Mouse (Mus musculus): ENCODE measurements around the gene Pomt1.

Gene Pomt1

DNA sequence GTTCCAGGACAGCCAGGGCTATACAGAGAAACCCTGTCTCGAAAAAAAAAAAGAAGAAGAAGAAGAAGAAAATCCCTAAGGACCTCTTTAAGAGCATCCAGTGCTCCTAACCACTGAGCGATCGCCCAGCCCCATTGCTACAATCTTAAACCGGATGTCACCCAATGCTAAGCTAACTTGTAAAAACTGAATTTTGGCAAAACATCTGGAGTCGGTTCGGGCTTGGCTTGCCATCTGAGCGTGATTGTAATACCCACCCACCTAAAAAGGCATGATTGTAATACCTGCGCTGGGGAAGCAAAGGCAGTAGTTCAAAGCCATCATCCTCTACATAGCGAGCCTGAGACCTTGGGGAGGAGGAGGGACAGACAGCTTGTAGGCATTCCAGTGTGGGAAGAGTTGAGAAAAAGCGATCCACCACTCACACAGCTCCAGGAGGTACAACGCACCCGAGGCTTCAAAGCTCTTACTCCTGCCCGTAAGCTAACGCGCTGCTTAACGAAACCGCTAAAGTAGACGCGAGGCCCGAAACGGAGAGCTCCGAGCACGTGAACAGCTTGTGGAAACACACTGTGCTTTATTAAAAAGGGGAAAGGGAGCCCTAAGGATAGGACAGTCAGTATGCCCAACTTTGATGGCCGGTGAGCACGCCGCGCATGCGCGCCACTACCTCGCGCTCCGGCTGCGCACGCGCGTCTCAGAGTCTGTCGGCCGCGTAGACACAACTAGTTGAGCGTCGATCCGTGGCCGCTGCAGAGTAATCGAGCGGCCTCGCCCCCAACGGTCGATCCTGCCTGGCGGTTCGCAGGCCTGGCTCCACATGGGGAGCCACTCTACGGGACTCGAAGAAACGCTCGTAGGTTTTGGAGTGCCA, at the start of gene Pomt1:
Pomt1 (plus strand) TSS at position 705 of the 874 bp plus-strand sequence.
- in situ Hi-C loops (cut with MboI, MseI) = no loop called here

DNA sequence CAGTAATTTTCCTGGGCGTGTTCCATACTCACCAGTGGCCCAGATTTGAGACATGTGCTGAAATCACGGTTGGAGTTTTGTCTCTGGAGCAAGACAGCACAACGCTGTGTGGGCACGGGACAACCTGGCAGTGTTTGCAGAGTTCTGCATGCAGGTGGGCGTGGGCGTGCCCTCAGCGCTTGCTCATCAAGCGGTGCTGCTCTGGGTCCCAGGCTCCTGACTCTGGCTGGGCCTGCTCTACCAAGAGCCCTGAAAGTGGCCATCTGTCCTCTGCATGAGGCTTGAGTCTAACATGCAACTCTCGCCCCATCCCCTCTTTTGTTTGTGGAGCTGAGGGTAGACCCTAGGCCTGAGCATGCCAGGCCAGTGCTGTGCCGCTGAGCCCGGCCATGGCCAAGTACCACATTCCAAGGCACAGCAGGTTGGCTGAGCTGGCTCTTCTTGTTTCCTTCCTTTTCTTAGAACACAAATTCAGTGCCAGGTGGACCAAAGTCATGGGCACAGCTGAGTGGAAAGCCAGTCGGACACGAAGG, 49.3 kb upstream of the Pomt1 start:
- in situ Hi-C loops (cut with MboI, MseI) = no loop called here

DNA sequence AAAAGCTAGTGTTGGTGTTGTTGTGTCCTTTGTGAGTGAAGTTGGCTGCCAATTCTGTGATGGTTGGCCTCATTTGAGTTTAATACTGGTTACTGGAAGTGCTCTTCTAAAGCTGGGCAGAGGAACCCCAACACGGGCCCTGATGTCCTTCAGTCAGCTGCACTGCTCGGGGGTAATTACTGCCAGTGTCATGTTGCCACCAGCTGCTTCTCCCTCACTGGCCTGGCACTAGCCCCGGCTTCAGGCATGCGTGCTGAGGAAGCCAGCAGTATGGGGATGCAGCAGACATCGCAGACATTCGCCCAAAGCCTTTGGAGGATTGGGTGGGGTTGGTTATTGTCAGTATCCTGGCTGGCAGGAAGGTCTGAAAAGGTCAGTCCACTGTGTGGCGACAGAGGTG, 48.7 kb upstream of the Pomt1 start:
- in situ Hi-C loops (cut with MboI, MseI) = no loop called here

DNA sequence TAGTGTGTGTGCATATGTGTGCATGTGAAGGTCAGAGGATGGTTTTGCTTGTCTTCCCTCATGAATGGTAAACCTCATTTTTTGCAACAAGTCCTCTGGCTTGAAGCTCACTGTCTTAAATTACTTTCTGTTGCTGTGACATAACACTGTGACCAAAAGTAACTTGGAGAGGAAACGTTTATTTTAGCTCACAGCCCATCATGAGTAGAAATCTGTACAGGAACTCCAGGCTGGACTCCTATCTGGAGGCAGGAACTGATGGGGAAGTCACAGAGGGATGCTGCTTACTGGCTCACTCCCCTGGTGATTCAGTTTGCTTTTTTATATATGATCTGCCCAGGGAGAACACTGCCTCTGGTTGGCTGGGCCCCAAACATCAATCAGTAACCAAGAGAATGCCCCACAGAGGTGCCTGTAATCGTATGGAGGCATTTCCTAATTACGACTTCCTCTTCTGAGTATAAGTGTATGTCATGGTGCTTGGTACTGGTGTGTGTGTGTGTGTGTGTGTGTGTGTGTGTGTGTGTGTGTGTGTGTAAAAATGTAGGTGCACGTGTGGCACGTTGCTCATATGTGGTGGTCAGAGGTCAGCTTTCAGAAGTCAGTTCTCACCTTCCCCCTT, 47.2 kb upstream of the Pomt1 start:
- in situ Hi-C loops (cut with MboI, MseI) = no loop called here

DNA sequence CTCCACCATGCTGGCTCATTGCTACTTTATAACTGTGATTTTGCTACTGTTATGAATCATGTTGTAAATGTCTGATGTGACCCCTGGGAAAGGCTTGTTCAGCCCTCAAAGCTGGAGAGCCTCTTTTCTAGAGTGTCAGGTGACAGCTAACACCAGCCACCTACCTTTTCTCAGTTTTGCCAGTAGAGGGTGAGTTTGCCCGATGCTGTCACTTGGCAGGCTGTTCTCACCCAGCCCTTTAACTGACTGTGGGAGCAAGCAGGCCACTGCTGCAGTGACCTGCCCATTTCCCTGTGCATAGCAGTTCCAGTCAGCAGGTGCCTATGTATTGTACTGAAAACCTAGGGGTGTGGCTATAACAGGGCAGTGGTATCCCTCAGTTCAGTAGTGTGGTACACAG, 45.8 kb upstream of the Pomt1 start:
- in situ Hi-C loops (cut with MboI, MseI) = loop anchor here in 1 of 2 experiments (5.0 kb wide), 1 partner anchor 58 kb away; no protein-coding TSS in a partner anchor

DNA sequence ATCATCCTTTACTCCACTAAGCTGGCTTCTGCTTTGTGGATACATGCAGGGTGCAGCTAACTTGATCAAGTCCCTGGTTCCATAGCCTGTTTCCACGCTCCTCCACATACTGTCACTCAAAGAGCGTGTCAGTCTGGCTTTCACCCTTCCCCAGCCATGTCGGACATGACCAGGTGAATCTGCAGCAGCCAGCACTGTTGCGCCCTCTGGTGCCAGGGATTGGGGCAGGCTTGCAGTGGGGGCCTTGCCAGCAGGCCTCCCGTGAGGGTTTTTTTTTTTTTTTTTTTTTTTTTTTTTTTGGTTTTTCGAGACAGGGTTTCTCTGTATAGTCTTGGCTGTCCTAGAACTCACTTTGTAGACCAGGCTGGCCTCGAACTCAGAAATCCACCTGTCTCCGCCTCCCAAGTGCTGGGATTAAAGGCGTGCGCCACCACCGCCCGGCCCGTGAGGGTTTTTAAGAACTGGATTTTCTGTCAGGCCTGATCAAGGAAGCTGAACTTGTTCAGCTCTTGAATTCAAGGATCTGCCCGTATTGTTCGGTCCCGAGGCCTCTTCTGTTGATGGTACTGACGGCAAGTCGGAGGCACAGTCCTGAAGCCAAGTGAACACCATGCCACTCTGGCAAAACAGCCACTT, 44.4 kb upstream of the Pomt1 start:
- in situ Hi-C loops (cut with MboI, MseI) = loop anchor here in 1 of 2 experiments (5.0 kb wide), 1 partner anchor 60 kb away; no protein-coding TSS in a partner anchor

DNA sequence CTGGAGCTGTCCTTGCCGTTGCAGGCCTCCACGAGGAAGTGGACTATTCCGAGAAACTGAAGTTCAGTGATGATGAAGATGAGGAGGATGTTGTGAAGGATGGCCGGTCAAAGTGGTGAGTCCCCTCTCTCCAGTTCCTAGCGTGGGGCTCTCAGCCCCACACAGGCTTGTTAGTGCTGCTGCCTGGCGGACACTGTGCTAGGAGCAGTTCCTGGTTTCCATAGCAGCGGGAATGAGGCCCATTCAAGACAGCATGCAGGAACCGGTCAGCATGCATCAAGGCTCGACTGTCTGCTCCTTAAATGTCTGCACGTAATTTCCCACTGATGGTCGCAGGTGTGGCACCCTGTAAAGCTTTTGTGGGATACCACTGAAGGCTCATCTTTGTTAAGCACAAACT, 37.4 kb upstream of the Pomt1 start:
- in situ Hi-C loops (cut with MboI, MseI) = no loop called here

DNA sequence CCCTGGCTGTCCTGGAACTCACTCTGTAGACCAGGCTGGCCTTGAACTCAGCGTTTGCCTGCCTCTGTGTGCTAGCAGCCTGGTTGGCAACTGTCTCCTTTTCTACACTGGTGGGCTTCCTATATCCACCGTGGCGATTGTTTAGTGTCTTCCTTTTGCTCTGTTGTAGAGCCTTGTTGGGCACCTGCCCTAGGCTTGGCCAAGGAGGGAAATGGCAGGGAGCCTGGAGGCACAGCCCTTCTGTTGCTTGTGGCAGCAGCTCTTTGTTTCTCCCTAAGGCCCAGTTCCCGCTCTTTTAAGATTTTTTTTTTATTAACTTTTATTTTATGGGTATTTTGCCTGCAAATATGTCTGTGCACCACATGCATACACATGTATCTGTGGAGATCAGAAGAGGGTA, 36.4 kb upstream of the Pomt1 start:
- in situ Hi-C loops (cut with MboI, MseI) = loop anchor here in 1 of 2 experiments (10.0 kb wide), 1 partner anchor 1875 kb away; no protein-coding TSS in a partner anchor

DNA sequence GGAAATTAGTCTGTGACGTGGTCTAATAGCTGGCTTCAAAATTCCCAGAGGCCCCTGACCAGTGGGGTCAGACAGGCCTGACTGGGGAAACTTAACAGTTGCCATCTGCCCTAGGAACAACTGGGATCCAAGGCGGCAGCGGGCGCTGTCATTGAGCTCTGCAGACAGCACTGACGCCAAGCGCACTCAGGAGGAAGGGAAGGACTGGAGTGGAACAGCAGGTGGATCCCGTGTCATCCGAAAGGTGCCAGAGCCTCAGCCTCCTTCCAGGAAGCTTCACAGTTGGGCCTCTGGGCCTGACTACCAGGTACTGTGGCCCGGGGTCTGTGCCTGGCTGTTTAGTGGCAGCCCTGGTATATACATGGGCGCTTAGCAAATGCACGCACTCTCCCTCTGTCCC, 35.7 kb upstream of the Pomt1 start:
- in situ Hi-C loops (cut with MboI, MseI) = loop anchor here in 1 of 2 experiments (10.0 kb wide), 1 partner anchor 1876 kb away; no protein-coding TSS in a partner anchor

DNA sequence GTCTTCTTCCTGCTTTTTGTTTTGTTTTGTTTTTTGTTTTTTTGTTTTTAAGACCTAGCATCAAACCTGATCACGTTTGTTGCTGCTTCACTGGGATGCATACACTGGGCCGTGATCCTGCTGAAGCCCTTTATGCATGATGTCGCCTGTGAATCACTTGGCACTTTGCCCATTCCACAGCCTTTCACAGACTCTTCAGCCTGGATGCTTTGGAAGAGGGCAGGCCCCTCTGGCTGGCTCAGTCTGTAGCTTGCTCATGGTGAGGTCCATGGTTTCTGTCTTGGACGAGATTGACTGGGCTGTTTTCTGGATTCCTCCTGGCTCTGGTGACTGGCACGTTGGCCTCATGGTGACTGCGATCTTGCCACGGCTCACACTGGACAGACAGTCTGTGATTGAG, 34.9 kb upstream of the Pomt1 start:
- in situ Hi-C loops (cut with MboI, MseI) = loop anchor here in 1 of 2 experiments (10.0 kb wide), 1 partner anchor 1877 kb away; no protein-coding TSS in a partner anchor

DNA sequence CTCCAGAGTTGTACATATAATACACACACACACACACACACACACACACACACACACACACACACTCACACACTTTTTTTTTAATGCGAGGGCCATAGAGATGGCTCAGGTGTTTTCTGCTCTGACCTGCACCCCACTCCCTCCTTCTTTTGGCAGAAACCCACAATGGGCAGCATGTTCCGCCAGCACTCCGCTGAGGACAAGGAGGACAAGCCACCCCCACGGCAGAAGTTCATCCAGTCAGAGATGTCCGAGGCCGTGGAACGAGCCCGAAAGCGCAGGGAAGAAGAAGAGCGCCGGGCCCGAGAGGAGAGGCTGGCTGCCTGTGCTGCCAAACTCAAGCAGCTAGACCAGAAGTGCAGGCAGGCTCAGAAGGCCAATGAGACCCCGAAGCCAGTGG, 32.5 kb upstream of the Pomt1 start:
- in situ Hi-C loops (cut with MboI, MseI) = loop anchor here in 1 of 2 experiments (10.0 kb wide), 1 partner anchor 1879 kb away; no protein-coding TSS in a partner anchor

DNA sequence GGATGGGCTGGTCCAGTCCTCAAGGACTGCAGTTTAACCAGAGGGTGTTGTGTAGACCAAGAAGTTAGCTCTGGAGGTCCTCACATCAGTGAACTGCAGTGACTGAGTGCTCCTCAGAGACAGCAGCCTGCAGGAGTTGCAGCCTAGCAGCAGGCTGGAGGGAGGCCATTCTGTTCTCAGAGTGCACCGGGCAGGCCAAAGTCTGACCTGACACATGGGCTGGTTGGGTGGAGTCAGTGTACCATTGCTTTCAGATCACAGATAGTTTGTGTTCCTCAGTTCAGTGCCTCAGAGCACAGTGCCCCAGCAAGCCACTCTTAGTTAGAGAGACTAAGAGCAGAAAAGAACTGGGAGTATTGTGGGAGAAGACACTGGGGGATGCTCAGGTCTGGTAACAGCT, 28.7 kb upstream of the Pomt1 start:
- in situ Hi-C loops (cut with MboI, MseI) = loop anchor here in 1 of 2 experiments (10.0 kb wide), 1 partner anchor 1883 kb away; no protein-coding TSS in a partner anchor

DNA sequence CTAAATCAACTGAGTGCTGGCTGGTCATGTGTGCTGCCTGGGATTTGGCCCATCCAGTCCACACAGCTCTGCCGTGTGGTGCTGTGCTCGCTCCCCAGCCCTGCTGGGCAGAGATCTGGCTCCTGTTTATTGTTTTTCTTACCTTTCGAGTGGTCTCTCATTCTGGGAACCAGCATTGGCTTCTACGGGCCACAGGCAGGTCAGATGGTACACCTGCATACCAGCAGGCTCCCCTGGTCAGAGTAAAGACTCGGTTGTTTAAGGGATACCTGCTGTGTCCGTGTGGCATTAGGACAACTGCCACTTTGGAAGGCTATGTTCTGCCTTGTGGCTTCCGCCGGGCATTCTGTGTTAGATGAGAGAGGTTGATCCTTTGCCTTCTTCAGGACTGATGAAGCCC, 24.7 kb upstream of the Pomt1 start:
- in situ Hi-C loops (cut with MboI, MseI) = loop anchor here in 1 of 2 experiments (5.0 kb wide), 1 partner anchor 194 kb away; no protein-coding TSS in a partner anchor

DNA sequence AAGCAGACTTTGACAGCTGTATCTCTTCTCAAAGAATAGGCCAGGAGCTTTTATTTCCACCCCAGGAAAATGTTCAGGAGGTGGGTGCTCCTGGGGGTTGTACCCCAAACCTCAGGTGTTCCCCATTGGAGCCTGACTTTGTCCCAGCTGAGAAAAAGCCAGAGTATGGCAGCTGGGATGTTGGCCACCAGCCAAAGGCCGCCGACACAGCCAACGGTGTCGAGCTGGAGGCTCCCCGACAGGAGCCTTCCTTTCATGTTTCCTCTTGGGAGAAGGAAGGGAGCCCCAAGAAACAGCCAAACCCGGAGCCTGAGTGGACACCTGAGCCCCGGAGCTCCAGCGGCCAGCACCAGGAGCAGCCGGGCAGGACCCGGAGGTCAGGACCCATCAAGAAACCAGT, 23.4 kb upstream of the Pomt1 start:
- in situ Hi-C loops (cut with MboI, MseI) = loop anchor here in 1 of 2 experiments (5.0 kb wide), 1 partner anchor 196 kb away; no protein-coding TSS in a partner anchor

DNA sequence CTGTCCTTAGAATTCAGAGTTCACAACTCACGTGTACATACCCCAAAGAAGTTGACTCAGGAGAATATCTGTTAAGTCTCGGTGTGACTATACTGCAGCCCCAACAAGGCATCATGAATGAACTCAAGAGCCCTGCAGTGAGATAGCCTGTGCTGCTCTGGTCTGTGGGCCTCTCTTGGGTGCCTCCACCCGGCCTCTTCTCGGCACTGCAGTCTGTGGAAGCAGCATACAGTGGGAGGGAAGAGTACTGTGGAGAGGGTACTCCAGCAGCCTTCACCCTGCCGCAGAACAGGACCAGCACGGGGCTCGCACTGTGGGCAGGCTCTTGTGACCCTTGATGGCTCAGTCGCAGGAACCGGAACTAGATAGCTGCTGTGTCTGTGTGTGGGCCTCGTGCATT, 20.8 kb upstream of the Pomt1 start:
- in situ Hi-C loops (cut with MboI, MseI) = no loop called here

DNA sequence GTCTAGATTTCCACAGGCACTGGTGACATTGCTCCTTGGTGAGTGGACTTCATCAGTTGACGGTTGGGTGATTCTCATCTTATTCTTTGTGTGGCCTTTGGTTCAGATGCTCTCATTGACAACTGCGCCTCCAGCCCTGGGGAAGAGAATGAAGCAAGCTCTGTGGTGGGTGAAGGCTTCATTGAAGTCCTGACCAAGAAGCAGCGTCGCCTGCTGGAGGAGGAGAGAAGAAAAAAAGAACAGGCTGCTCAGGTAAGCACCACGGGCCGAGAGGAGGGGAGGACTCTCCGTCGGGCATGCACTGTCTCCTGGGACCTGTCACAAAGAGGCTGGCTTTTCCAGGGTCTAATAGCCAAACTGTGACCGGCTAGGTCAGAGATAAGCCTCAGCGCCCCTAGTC, 19.9 kb upstream of the Pomt1 start:
- in situ Hi-C loops (cut with MboI, MseI) = no loop called here

DNA sequence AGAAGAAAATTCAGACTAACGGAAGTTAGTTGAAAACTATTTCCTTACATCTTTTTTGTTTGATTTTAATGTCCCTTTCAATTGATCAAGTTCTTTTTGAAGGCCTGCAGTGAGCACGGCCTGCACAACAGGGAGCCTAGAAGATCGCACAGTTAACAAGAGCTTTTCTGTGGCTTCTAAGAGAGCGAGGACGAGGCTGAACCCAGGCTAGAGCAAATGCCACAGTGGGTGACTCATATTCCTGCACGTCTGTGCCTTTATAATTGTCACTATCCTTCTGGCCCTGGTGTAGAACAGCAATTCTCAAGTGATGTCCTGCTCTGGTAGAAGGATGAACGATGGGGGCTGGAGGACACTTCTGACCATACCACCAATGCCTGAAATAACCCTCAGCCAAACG, 18.7 kb upstream of the Pomt1 start:
- in situ Hi-C loops (cut with MboI, MseI) = no loop called here

DNA sequence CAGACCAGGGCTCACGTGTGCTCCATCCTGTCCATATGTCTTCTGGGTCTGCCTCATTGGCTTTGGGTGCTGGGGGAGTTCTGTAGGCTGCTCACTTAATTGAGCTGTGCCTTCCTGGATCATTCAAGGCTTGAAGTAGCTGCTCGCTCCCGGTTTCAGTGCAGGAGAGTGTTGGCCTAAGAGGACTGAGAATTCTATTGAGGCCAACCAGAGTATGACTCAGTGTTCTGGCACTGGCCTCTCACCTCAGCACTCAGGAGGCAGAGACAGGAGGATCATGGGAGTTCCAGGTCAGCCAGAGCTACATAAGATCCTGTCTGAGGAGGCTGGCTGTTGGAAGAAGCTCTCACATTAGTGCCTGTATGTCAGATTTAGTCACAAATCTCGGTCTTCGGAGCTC, 18.3 kb upstream of the Pomt1 start:
- in situ Hi-C loops (cut with MboI, MseI) = no loop called here

DNA sequence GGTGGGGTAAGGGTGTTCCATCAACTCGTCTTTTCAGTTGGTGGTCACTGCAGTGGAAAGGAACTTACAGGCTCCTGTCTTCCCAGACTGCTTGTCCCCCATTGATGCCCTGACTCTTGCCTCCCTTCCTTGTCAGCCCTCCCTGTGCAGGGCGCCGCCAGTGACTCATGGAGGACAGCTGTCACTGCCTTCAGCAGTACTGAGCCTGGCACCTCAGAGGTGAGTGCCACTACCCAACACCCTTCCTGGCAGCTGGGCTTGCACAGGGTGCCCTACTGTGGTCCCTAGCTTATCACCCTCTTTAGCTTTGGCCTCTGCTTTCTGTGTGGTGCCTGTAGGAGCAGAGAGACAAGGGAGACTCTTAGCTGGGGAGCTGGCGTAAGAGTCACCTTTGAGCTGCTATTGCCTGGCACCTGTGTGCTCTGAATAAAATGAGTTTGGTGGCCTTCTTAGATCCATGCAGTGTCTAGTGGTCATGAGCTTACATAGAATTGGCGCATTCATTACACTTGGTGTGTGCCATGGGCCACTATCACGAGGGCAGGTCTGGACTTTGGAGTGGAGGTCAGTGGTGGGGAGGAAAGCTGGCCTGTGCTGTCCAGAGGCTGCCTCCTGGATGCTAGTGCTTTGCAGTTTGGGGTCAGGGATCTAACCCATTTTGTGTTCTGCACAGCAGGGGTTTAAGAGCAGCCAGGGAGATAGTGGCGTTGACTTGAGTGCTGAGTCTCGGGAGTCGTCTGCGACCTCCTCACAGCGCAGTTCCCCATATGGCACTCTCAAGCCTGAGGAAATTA, 17.7 kb upstream of the Pomt1 start:
- in situ Hi-C loops (cut with MboI, MseI) = no loop called here

DNA sequence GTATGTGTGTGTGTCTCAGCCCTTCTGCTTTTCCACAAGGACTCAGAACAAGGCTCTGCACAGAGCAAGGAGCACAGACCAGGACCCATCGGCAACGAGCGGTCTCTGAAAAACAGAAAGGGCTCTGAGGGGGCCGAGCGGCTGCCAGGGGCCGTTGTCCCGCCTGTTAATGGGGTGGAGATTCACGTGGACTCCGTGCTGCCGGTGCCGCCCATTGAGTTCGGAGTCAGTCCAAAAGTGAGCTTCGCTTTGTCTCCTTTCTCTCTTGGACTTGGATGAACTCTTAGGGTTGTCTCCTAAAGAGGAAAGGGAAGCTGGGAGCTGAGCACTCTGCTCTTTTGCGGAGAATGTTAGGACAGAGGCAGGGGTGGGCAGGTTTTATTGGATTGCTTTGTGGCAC, 16.9 kb upstream of the Pomt1 start:
- in situ Hi-C loops (cut with MboI, MseI) = no loop called here

DNA sequence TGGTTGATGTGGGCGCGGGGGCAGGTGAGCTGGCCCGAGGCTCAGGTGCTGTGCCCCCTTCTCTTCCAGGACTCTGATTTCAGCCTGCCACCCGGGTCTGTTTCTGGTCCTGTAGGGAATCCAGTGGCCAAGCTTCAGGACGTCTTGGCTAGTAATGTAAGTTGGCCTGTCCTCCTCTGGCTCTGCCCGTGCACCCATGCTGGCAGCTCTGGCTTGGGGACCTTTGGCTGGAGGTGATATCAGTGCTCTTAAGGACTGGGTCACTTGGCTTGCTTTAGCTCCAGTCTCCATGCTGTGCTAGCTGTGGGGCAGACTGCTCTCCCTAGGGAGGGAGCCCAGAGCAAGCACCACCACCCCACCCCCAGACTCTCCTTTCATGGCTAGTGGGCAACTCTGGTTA, 16.4 kb upstream of the Pomt1 start:
- in situ Hi-C loops (cut with MboI, MseI) = no loop called here

All from T-helper 17 cell (primary cell).